Mouse (Mus musculus): Measurements from ENCODE around the gene Wdr44. TPM values are rescaled to one million over a fixed set of nuclear protein-coding genes. Genes with fewer than 3 reads are reported as not detected.

Gene Wdr44
- polyA plus RNA-seq (2014; fragmentation: Nextera tagmentation; extraction: Ambion mirVana), result 11.3 and 16.7 TPM in 2 replicates

GRCm38 (mm10) chrX:23692722-23693442, at the start of gene Wdr44:
Gene Wdr44, plus strand, starts transcription at chrX:23693051.
- H3K27me3 ChIP-seq (replicated peaks; ENCODE audit: control insufficient read depth, insufficient read depth, low read length), result no peaks in the 10 kb centered on the region
- H3K9me3 ChIP-seq (replicated peaks; ENCODE audit: control insufficient read depth, low read length), result no peaks in the 10 kb centered on the region
- peak; percentile 100 for ATAC-seq
- WGBS, result 17% methylated on average over 51 of the region's 51 CpGs
- DNase-seq (ENCODE audit: low spot score), result peak; percentile 95
- peak within 1 kb of the TSS; percentile 77 for H3K27ac ChIP-seq (ENCODE audit: low read depth, low read length)
- H3K4me1 ChIP-seq (ENCODE audit: control insufficient read depth, insufficient read depth, low read length), result no peaks in the 10 kb centered on the region
- H3K9ac ChIP-seq (ENCODE audit: low read length), result peak within 1 kb of the TSS; percentile 71
- peak within 1 kb of the TSS; percentile 52 for H3K4me2 ChIP-seq (ENCODE audit: low read length)
- peak within 1 kb of the TSS; percentile 51 for H3K4me3 ChIP-seq (ENCODE audit: low read depth, low read length)
- H3K36me3 ChIP-seq (ENCODE audit: control insufficient read depth, insufficient read depth, low read length), result no peaks in the 10 kb centered on the region

DNA sequence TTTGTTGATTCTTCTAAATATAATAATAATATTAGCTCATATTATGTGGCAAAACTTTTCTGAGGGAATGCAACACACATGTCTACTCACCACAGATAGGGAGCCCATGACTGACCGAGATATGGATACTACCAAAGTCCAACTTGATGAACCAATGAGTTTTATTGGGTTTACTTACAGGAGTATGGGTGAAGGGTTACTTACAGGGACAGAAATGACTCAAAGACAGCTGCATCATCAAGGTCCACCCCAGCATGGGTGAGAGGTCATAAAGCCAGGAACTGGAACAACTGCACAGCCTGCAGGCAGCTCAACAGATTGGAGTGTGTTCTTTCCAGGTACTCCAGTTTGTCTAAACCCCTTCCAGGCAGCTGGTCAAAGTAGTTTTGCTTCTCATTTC, 44.5 kb upstream of the Wdr44 start:
- Histone ChIP-seq H3K9me3 (replicated peaks; ENCODE audit: control insufficient read depth, low read length) (no peaks in the 10 kb centered on the region), H3K27ac (ENCODE audit: low read depth, low read length) (no peak overlapping the region), H3K9ac (ENCODE audit: low read length) (no peak overlapping the region), H3K4me1 (ENCODE audit: control insufficient read depth, insufficient read depth, low read length) (no peaks in the 10 kb centered on the region), H3K27me3 (replicated peaks; ENCODE audit: control insufficient read depth, insufficient read depth, low read length) (no peaks in the 10 kb centered on the region), H3K36me3 (ENCODE audit: control insufficient read depth, insufficient read depth, low read length) (no peaks in the 10 kb centered on the region), H3K4me3 (ENCODE audit: low read depth, low read length) (no peak overlapping the region), H3K4me2 (ENCODE audit: low read length) (no peak overlapping the region)
- WGBS, result 87% methylated on average over 1 of the region's 1 CpGs
- no peak for DNase-seq (ENCODE audit: low spot score)
- no peak for ATAC-seq

DNA sequence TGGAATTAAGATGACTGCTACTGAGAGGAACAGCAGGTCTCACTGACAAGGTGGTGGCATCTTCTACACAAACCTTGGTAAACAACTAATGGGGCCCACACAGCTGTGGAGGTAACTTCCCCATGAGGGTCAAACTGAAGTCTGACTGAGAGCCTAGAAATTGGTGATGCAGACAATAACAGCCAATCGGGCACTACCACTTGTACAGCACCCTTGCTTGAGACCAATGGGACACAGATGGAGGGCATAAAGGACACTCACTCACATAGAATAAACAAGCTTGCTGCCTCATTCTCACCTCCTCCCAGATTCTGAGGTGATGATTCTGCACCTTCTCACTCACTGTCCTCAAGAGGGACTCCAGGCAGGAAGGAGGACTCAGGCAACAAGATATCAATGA, 30.6 kb upstream of the Wdr44 start:
- Histone ChIP-seq H3K27me3 (replicated peaks; ENCODE audit: control insufficient read depth, insufficient read depth, low read length) (no peaks in the 10 kb centered on the region), H3K4me1 (ENCODE audit: control insufficient read depth, insufficient read depth, low read length) (no peaks in the 10 kb centered on the region), H3K36me3 (ENCODE audit: control insufficient read depth, insufficient read depth, low read length) (no peaks in the 10 kb centered on the region), H3K27ac (ENCODE audit: low read depth, low read length) (no peak overlapping the region), H3K4me3 (ENCODE audit: low read depth, low read length) (no peak overlapping the region), H3K9me3 (replicated peaks; ENCODE audit: control insufficient read depth, low read length) (no peaks in the 10 kb centered on the region), H3K4me2 (ENCODE audit: low read length) (no peak overlapping the region), H3K9ac (ENCODE audit: low read length) (no peak overlapping the region)
- DNase-seq (ENCODE audit: low spot score) (no peak), ATAC-seq (no peak)
- 83% methylated on average over 1 of the region's 1 CpGs for WGBS

- H3K9me3 ChIP-seq (replicated peaks; ENCODE audit: control insufficient read depth, low read length), result no peaks in the 10 kb centered on the region
- DNase-seq (ENCODE audit: low spot score) (no peak), ATAC-seq (no peak)
- no peaks in the 10 kb centered on the region for H3K36me3 ChIP-seq (ENCODE audit: control insufficient read depth, insufficient read depth, low read length)
- H3K4me1 ChIP-seq (ENCODE audit: control insufficient read depth, insufficient read depth, low read length), result no peaks in the 10 kb centered on the region
- no peak overlapping the region for H3K4me3 ChIP-seq (ENCODE audit: low read depth, low read length)
- no peak overlapping the region for H3K27ac ChIP-seq (ENCODE audit: low read depth, low read length)
- no peak overlapping the region for H3K9ac ChIP-seq (ENCODE audit: low read length)
- no peaks in the 10 kb centered on the region for H3K27me3 ChIP-seq (replicated peaks; ENCODE audit: control insufficient read depth, insufficient read depth, low read length)
- no peak overlapping the region for H3K4me2 ChIP-seq (ENCODE audit: low read length)
- WGBS, result 68% methylated on average over 2 of the region's 2 CpGs
These were observed 19.7 kb upstream of the Wdr44 start for GRCm38 (mm10) chrX:23673193-23673592.

DNA sequence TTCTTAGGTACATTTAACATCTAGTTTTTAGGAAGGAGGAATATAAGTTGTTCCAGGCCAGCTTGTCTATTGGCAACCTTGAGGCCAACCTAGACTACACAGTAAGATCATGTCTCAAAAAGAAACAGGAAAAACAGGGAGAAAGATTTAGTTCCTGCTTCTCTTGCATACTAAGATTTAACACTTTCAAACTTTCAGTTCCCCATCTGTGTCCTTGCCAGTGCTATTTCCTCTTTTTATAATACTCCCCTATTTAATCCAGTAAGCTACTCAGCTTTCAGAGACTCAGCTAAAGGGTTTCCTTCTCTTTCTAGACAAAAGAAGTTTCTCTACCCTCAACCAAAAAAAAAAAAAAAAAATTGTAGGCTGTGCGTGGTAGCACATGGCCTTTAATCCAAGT, 17.4 kb upstream of the Wdr44 start:
- H3K9ac ChIP-seq (ENCODE audit: low read length), result no peak overlapping the region
- H3K27me3 ChIP-seq (replicated peaks; ENCODE audit: control insufficient read depth, insufficient read depth, low read length), result no peaks in the 10 kb centered on the region
- 67% methylated on average over 1 of the region's 1 CpGs for WGBS
- H3K9me3 ChIP-seq (replicated peaks; ENCODE audit: control insufficient read depth, low read length), result no peaks in the 10 kb centered on the region
- no peaks in the 10 kb centered on the region for H3K4me1 ChIP-seq (ENCODE audit: control insufficient read depth, insufficient read depth, low read length)
- no peak overlapping the region for H3K4me2 ChIP-seq (ENCODE audit: low read length)
- ATAC-seq (no peak), DNase-seq (ENCODE audit: low spot score) (no peak)
- H3K27ac ChIP-seq (ENCODE audit: low read depth, low read length), result no peak overlapping the region
- no peak overlapping the region for H3K4me3 ChIP-seq (ENCODE audit: low read depth, low read length)
- H3K36me3 ChIP-seq (ENCODE audit: control insufficient read depth, insufficient read depth, low read length), result no peaks in the 10 kb centered on the region

DNA sequence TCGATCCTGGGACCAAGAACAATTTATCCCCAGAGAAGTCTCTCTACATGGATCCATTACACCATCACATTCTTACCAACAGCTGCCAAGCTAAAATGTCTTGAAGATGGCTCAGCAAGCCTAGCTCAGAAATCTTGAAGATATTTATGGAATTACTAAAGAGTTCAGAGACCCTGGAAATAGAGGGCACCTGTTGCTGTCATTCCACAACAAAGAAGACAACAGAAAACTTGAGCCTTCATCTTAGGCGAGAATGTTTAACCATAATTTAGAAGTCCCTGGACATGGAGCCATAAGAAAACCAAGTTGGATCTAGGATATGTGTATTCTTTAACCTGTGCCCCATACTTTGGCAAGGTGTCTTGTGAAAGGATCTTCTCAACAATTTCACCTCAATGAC, 16.3 kb upstream of the Wdr44 start:
- H3K27me3 ChIP-seq (replicated peaks; ENCODE audit: control insufficient read depth, insufficient read depth, low read length), result no peaks in the 10 kb centered on the region
- DNase-seq (ENCODE audit: low spot score), result no peak
- no peak overlapping the region for H3K4me3 ChIP-seq (ENCODE audit: low read depth, low read length)
- no peak for ATAC-seq
- no peak overlapping the region for H3K27ac ChIP-seq (ENCODE audit: low read depth, low read length)
- H3K4me2 ChIP-seq (ENCODE audit: low read length), result no peak overlapping the region
- H3K4me1 ChIP-seq (ENCODE audit: control insufficient read depth, insufficient read depth, low read length), result no peaks in the 10 kb centered on the region
- no peaks in the 10 kb centered on the region for H3K36me3 ChIP-seq (ENCODE audit: control insufficient read depth, insufficient read depth, low read length)
- H3K9me3 ChIP-seq (replicated peaks; ENCODE audit: control insufficient read depth, low read length), result no peaks in the 10 kb centered on the region
- WGBS, result 72% methylated on average over 2 of the region's 2 CpGs
- no peak overlapping the region for H3K9ac ChIP-seq (ENCODE audit: low read length)

DNA sequence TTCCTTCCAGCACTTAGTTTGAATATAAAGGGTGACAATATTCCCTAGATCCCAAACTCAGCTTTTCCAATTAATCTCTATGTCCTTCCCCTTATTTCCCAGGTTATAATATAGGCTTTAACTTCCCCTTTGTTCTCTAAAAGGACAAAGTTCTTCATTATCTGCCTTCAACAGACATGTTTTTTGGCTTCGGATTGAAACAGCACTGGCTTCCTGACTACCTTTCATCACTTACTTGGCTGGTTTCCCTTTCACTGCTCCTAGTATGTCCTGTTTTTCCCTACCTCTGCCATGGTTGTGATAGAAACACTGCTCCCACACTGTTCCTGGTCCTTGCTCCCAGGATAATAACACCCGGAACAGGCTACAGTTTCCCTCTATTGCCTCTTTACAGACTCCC, 15.3 kb upstream of the Wdr44 start:
- Histone ChIP-seq H3K27ac (ENCODE audit: low read depth, low read length) (no peak overlapping the region), H3K4me2 (ENCODE audit: low read length) (no peak overlapping the region), H3K36me3 (ENCODE audit: control insufficient read depth, insufficient read depth, low read length) (no peaks in the 10 kb centered on the region), H3K9ac (ENCODE audit: low read length) (no peak overlapping the region), H3K4me1 (ENCODE audit: control insufficient read depth, insufficient read depth, low read length) (no peaks in the 10 kb centered on the region), H3K4me3 (ENCODE audit: low read depth, low read length) (no peak overlapping the region), H3K9me3 (replicated peaks; ENCODE audit: control insufficient read depth, low read length) (no peaks in the 10 kb centered on the region), H3K27me3 (replicated peaks; ENCODE audit: control insufficient read depth, insufficient read depth, low read length) (no peaks in the 10 kb centered on the region)
- 83% methylated on average over 2 of the region's 2 CpGs for WGBS
- no peak for ATAC-seq
- no peak for DNase-seq (ENCODE audit: low spot score)

- Histone ChIP-seq H3K27ac (ENCODE audit: low read depth, low read length) (no peak overlapping the region), H3K9me3 (replicated peaks; ENCODE audit: control insufficient read depth, low read length) (no peaks in the 10 kb centered on the region), H3K27me3 (replicated peaks; ENCODE audit: control insufficient read depth, insufficient read depth, low read length) (no peaks in the 10 kb centered on the region), H3K36me3 (ENCODE audit: control insufficient read depth, insufficient read depth, low read length) (no peaks in the 10 kb centered on the region), H3K4me1 (ENCODE audit: control insufficient read depth, insufficient read depth, low read length) (no peaks in the 10 kb centered on the region), H3K4me2 (ENCODE audit: low read length) (peak overlapping the region; percentile 48), H3K9ac (ENCODE audit: low read length) (0 out of 2 replicates have a peak overlapping the region, but pooled peaks have one; percentile 17), H3K4me3 (ENCODE audit: low read depth, low read length) (peak overlapping the region; percentile 51)
- ATAC-seq (peak; percentile 20; the same call in 1 of the 2 replicates), DNase-seq (ENCODE audit: low spot score) (peak; percentile 5)
- 28% methylated on average over 5 of the region's 5 CpGs for WGBS
These were observed 522 bp upstream of the Wdr44 start for GRCm38 (mm10) chrX:23692336-23692721.
